Comparison of ENCODE assay signal across 14 mouse cellular contexts in the genomic region with DNA sequence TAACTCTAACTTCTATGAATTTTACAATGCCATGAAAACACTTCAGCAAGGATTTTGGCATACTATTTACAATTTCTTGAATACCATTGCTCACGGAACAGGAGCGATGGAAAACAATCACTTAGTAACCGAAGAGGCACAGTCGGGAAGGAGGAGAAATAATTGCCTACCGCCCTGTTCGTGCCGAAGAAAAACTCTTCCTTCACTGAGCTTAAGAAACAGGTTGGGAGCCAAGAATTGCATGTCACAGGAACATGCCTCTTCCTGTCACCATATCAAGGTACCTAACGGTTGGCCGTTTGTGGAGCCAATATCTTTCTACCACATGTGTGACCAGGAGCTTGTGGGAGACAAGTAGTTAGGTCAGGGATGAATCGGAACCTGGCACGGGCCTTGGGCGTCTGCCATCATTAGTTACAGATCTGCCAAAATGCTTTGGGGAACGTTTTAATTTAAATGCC. TPM values are rescaled to one million over a fixed set of nuclear protein-coding genes. Genes with fewer than 3 reads are reported as not detected.
A peak's percentile ranks its signal among the peaks of the same experiment; 100 is the strongest.
DNase-seq lines count a peak whose midpoint lies in the region; ATAC-seq lines count a peak whose summit lies in the region.
"Had no signal": no experiment of that assay in that cellular context is flagged by ENCODE, and none has a peak within 500 bp of the region (broad histone marks: within the 10 kb centered on the region; RNA-seq: fewer than 3 reads in every experiment).

No protein-coding gene starts in this region.

- WGBS in midbrain, embryonic 11.5 days: 89% methylated on average over 13 of the region's 13 CpGs
- 86% methylated on average over 13 of the region's 13 CpGs for WGBS in midbrain, embryonic 14.5 days

- H3K4me2 ChIP-seq in midbrain, embryonic 11.5 days: no peak overlapping the region
- H3K4me2 ChIP-seq in midbrain, embryonic 14.5 days (ENCODE audit: low read length): no peak overlapping the region
- H3K4me2 ChIP-seq: embryonic facial prominence, embryonic 12.5 days; limb, embryonic 13.5 days had no signal

- no peaks in the 10 kb centered on the region for H3K9me3 ChIP-seq in midbrain, embryonic 11.5 days (ENCODE audit: control insufficient read depth, low read length)
- no peaks in the 10 kb centered on the region for H3K9me3 ChIP-seq in midbrain, embryonic 14.5 days (ENCODE audit: control insufficient read depth, low read length)
- H3K9me3 ChIP-seq: embryonic facial prominence, embryonic 12.5 days; limb, embryonic 13.5 days had no signal

- DNase-seq in cerebellum, adult 11 months: peak; percentile 39
- peak; percentile 69 for DNase-seq in midbrain, embryonic 11.5 days (ENCODE audit: low spot score, missing footprints)
- DNase-seq in midbrain, embryonic 14.5 days: no peak
- DNase-seq in cerebellum, postnatal 10 days: peak; percentile 64 to 68
- DNase-seq in skeletal muscle tissue, adult 2 months (ENCODE audit: low read depth, low spot score): peak; percentile 58
- DNase-seq in urinary bladder, postnatal 14 days (ENCODE audit: low spot score): no peak
- no peak for DNase-seq in testis, postnatal 14 days (ENCODE audit: low spot score)
- DNase-seq: layer of hippocampus, postnatal 36 days; lung, adult 2 months; right cerebral cortex, postnatal 25 days had no signal

- H3K27ac ChIP-seq in midbrain, embryonic 11.5 days (ENCODE audit: low read depth, low read length): no peak overlapping the region
- H3K27ac ChIP-seq in midbrain, embryonic 14.5 days (replicated peaks; ENCODE audit: low read depth, low read length): no peak overlapping the region
- H3K27ac ChIP-seq: embryonic facial prominence, embryonic 12.5 days; limb, embryonic 13.5 days had no signal

- peaks cover 7% of the 10 kb centered on the region; the same call in 1 of the 2 replicates for H3K4me1 ChIP-seq in midbrain, embryonic 11.5 days (ENCODE audit: control insufficient read depth, insufficient read depth, low read length)
- peaks cover 13% of the 10 kb centered on the region for H3K4me1 ChIP-seq in midbrain, embryonic 14.5 days (ENCODE audit: control insufficient read depth, insufficient read depth, low read length)

- no peak overlapping the region for H3K4me3 ChIP-seq in midbrain, embryonic 11.5 days (ENCODE audit: low read depth, low read length)
- no peak overlapping the region for H3K4me3 ChIP-seq in midbrain, embryonic 14.5 days (replicated peaks; ENCODE audit: low read depth, low read length)
- H3K4me3 ChIP-seq: embryonic facial prominence, embryonic 12.5 days; limb, embryonic 13.5 days had no signal

- ATAC-seq in cerebellum, adult (ENCODE audit: insufficient number of reproducible peaks, low FRiP score, low TSS enrichment): no peak
- ATAC-seq in midbrain, embryonic 11.5 days (ENCODE audit: low FRiP score): no peak
- no peak for ATAC-seq in midbrain, embryonic 14.5 days (ENCODE audit: low FRiP score, low TSS enrichment)
- ATAC-seq: forebrain, embryonic 16.5 days had no signal

- no peak overlapping the region for H3K9ac ChIP-seq in midbrain, embryonic 11.5 days (ENCODE audit: low read length)
- H3K9ac ChIP-seq in midbrain, embryonic 14.5 days (replicated peaks; ENCODE audit: low read length): no peak overlapping the region
- H3K9ac ChIP-seq: embryonic facial prominence, embryonic 12.5 days; limb, embryonic 13.5 days had no signal

- no peaks in the 10 kb centered on the region for H3K36me3 ChIP-seq in midbrain, embryonic 11.5 days (ENCODE audit: control insufficient read depth, insufficient read depth, low read length)
- no peaks in the 10 kb centered on the region for H3K36me3 ChIP-seq in midbrain, embryonic 14.5 days (ENCODE audit: control insufficient read depth, insufficient read depth, low read length)
- H3K36me3 ChIP-seq: embryonic facial prominence, embryonic 12.5 days; limb, embryonic 13.5 days had no signal

- no peaks in the 10 kb centered on the region; the same call in 1 of the 2 replicates for H3K27me3 ChIP-seq in midbrain, embryonic 11.5 days (ENCODE audit: control insufficient read depth, insufficient read depth, low read length)
- no peaks in the 10 kb centered on the region for H3K27me3 ChIP-seq in midbrain, embryonic 14.5 days (ENCODE audit: control insufficient read depth, insufficient read depth, low read length)

RNA-seq across cellular contexts. Expression of a gene that starts 2.3 kb away (rescaled TPM):
- polyA plus RNA-seq in midbrain, embryonic 11.5 days (2014; fragmentation: Nextera tagmentation; extraction: Ambion mirVana): 6.1 and 6.5 TPM in 2 replicates
- polyA plus RNA-seq in midbrain, embryonic 14.5 days (2014; fragmentation: Nextera tagmentation; extraction: Ambion mirVana): 10.8 and 14.1 TPM in 2 replicates

Comparison
In these comparisons a context has a peak if more than half of its experiments do, and no peak if none do; other contexts are left out.
1. DNase-seq: peak in cerebellum, adult 11 months (single experiment), midbrain, embryonic 11.5 days (single experiment), cerebellum, postnatal 10 days (2 of 2) and skeletal muscle tissue, adult 2 months (single experiment); none in midbrain, embryonic 14.5 days (single experiment), urinary bladder, postnatal 14 days (single experiment) and testis, postnatal 14 days (single experiment).